Mouse (Mus musculus): Measurements from ENCODE around the gene Ttll6.
"Not testable (repeated sequence)": the region's sequence is repeated elsewhere in the genome, so short reads cannot be mapped to it uniquely, and the experiment has no call there.

Ttll6 gene

DNA sequence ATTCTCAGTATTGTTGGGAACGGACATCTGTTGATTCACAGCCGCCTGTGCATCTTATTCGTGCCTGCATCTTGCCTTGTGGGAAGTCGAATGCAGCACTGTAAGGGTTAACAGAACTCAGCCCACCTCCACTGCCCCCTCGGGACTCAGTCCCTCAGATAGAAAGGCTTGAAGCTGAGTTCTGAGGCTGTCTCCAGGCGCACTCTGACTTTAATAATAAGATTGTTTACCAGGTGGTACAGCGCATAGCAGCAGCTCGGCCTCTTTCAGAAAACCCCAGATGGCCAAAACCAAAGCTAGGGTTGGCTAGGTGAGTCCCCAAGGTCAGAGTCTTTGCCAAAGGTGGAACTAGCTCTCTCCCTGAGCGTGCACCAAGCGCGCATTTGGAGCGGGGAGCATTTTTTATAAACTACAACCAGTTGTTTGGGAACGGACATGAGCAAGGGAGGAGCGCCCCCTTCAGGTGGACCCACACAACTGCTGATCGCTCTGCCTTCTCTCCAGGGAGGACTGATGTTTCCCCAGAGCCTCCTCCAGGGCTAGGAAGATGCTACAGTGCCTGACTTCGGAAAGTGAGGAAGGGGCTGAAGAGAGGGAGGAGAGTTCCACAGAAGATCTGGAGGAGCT lies at the start of gene Ttll6:
Ttll6 (plus strand) TSS at position 548 of the 627 bp plus-strand sequence.
- DNase-seq, result peak; percentile 35 to 41

DNA sequence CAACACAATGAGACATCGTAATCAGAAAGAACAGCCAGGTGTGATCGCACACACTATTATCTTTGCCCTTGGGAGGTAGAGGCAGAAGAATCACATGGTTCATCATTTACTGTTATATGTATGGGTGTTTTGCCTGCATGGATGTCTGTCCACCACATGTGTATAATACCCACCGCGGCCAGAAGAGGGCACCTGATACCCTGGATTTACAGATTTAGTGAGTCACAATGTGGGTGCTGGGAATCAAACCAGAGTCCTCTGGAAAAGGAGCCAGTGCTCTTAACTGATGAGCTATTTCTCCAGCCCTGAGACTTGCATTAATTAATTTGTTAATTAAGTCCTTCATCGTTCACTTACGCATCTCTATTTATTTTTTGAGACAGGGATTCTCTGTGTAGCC lies 45.6 kb upstream of the Ttll6 start:
- no peak for DNase-seq

DNA sequence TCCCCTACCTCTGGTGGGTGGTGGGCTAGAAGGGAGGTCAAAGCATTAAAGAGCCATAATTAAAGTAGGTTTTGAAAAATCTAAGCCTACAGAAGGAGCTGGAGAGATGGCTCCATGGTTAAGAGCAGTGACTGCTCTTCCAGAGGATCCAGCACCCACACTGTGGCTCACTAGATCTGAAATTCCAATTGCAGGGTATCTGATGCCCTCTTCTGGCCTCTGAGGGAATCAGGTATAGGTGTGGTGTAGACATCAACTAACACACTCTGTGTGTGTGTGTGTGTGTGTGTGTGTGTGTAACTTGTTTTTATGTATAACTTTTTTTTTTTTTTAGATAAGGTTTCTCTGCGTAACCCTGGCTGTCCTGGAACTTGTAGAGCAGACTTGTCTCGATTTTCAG lies 42.5 kb upstream of the Ttll6 start:
- DNase-seq, result no peak

DNA sequence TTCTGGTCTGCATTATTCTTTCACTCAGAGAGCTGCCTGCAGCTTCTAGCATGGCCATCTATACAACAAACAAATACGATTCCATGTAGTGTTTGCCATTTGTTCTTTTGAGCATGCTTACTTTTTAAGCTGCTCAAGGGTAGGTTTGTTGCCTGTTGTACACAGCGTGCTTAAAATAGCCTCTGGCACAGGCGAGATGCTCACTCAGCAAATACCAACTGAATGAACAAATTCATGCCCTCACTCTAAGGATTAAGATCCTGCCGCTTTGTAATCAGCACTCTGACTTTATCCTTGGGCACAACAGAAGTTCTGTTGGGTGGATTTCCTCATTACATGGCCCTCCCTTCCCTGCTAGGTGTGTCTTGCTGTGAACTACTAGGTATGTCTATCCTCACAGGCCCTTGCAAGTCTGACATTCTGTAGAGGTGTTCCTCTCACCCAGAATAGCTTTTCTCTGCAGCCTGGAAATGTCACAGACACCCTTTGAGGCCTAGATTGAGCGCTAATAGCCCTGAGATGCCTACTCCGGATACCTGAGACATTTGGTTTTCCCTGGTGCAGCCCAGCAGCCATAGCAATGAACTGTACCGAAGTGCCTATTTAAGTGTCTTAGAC lies 40.8 kb upstream of the Ttll6 start:
- no peak for DNase-seq

DNA sequence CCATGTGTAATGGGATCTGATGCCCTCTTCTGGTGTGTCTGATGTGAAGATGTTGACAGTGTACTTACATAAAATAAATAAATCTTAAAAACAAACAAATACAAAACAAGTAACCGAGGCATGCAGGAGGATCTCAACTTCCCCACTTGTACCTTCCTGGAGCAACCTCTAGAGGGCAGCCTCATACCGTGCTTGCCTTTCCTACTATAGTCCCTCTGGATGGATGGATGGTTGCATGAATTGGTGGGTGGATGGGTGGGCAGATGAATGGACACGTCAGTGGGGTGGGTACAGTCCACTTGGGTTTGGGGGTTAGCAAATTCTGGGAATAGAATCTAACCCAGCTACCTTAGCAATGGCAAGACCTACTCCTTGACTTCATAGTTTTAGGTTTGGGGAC lies 40.2 kb upstream of the Ttll6 start:
- DNase-seq, result peak; percentile 31 to 44

DNA sequence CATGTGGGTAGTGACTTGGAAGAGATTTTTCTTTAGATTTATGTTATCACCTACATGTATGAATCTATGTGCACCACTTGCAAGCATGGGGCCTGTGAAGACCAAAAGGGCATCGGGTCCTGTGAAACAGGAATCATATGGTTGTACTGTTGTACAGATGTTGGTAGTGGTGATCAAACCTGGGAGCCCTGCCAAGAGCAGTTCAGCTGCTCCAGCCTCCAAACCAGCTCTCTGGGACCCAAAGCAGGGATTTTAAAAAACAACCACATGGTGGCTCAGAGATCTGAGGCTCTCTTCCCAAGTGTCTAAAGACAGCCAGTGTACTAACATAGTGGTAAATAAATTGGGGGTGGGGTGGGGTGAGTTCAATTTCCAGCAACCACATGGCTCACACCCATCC lies 25.2 kb upstream of the Ttll6 start:
- DNase-seq, result no peak

DNA sequence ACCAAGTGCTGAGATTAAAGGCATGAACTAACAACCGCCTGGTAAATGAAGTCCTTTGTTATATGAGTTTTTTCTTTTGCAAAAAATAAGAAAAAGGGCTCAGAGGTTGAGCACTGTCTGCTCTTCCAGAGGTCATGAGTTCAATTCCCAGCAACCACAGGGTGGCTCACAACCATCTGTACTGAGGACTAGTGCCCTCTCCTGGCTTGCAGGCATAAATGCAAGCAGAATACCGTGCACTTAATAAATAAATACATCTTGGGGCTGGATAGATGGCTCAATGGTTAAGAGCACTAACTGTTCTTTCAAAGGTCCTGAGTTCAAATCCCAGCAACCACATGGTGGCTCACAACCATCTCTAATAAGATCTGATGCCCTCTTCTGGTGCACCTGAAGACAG lies 22.6 kb upstream of the Ttll6 start:
- not testable (repeated sequence) for DNase-seq

DNA sequence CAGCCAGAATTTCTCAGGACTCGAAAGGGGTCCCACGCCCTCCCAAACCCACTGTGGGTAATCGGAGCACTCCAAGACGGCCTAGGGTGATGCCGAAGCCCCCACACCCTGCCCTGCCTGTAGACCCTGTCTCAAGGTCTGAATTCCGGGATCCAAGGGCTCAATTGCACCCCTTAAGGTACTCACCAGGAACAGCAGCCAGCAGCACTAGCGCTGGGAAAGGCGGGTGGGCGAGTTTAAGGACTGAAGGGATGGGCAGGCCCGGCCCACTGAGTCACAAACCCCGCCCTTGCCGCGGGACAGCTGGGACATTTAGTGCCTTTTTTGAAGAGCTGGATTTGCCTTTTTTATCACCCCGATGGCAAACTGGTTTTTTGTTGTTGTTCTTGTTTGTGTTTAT lies 21.8 kb upstream of the Ttll6 start, which contains the start of gene Calcoco2:
Calcoco2 (minus strand) TSS at position 214 of the 400 bp plus-strand sequence.
- no peak for DNase-seq

DNA sequence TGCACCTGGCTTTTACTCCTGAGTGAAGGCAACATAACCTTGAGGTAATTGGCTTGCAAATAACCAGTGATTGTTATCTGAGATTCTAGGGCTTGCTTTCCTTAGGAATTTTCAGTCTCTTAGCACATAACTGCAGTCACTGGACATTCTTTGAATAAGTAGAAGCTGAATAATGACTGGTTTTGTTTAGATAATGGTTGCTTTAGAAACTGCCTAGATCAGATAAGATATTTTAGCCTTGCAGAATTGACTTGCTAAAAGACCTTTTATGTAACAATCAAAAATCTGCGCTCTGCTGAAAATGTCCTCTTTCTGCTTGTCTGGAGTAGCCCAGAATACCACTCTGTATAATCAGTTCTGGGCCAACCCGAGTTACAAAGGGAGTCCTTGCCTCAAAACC lies 19.5 kb upstream of the Ttll6 start:
- no peak for DNase-seq

DNA sequence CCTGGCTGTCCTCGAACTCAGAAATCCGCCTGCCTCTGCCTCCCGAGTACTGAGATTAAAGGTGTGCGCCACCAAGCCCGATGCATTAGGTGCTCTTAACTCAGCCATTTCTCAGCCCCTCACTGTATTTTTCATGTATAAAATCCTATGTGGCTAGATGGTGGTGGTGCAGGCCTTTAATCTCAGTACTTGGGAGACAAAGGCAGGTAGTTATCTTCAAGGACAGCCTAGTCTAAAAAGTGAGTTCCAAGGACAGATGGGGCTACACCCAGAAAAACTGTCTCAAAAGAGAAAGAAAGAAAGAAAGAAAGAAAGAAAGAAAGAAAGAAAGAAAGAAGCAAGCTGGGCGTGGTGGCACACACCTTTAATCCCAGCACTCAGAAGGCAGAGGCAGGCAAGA lies 18.2 kb upstream of the Ttll6 start:
- no peak for DNase-seq

DNA sequence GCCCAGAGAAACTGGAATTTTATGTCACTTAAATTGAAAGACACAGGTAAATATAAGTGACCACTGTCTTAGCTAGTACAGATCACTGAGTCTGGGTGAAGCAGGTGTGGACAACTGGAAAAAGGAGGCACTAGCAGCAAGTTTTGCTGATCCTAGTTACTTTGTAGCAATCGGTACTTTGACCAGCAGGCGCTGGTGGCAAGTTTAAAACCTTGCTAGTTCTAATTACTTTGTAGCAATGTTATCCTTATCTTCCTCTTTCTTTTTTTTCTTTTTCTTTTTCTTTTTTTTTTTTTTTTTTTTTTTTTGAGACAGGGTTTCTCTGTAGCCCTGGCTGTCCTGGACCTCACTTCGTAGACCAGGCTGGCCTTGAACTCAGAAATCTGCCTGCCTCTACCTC lies 17.5 kb upstream of the Ttll6 start:
- no peak for DNase-seq

DNA sequence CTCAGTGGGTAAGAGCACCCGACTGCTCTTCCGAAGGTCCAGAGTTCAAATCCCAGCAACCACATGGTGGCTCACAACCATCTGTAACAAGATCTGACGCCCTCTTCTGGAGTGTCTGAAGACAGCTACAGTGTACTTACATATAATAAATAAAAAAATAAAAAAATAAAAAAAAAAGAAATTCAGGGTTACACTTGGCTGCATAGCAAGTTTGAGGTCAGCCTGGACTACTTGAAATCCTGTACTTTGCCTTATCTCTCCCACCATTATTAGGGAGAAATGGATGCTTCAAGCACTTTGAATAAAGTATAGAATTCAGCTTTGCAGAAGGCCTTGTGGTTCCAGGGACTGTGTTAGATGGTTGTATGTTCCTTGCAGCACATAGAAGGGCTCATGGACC lies 16.7 kb upstream of the Ttll6 start:
- not testable (repeated sequence) for DNase-seq

DNA sequence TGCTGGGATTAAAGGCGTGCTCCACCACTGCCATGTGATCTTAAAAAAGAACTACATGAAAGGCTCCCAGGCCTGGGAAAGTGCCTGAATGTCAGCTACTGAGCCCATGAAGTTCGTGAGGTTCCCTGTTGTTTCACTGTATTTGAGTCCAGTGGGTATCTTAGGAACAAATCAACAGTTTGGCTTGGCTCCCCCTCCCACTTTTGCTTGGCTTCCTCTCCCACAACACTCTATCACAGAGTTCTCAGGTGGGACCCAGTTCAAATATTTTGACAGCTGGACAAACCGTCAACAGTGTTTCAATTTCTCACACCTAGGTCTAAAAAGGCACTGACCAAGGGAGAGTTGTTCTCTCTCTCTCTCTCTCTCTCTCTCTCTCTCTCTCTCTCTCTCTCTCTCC lies 14.2 kb upstream of the Ttll6 start:
- no peak for DNase-seq

DNA sequence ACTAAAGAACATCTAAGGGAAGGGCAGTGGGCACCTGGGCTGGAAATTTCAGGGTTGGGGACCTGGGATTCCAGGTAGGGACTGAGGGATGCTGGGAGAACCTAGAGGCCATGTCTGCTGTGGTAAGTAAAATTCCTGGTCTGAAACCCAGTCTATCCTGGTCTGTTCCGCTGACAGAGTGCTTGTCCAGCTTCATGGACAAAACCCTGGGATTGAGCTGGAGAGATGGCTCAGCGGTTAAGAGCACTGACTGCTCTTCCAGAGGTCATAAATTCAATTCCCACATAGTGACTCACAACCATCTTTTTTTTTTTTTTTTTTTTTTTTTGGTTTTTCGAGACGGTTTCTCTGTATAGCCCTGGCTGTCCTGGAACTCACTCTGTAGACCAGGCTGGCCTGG lies 10.8 kb upstream of the Ttll6 start:
- DNase-seq, result not testable (repeated sequence)

DNA sequence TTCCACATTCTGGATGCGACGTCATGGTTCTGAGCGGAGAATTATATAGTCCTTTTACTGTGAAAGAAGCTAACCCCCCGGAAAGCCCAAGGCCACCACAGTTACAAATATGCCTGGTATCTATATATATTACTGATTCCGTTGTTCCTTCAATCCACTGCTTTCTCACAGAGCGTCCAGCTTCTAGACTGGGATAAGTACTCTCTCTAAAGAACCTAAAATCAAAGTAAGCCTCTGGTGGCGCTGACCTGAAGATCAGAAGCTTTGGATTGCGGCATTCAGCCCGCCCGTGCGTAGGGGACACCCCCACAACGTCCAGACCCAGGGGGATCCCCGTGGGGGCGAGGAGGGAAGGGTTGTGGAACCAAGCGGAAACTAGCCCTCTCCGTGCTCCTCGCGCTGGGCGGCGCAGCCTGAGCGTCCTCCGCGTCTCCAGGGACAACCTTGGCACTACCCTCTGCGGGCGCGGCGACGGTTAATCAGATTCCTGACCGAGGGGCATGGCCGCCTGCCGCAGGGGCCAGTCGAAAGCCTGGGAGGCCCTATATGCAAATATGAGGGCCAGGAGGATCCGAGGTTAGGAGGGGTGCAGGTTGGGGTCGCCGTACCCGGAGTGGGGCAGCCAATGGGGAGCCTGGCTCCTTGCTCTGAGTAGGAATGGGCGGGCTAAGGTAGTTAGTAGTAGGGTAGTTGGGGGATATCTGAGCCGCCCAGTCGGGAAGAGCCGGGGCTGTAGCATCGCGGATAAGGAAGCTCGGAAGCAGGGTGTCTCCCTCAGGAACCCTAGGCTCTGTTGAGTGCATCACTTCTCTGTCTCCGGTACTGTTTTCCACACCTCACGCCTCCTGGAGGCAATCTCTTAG lies 9.3 kb upstream of the Ttll6 start:
- no peak for DNase-seq

DNA sequence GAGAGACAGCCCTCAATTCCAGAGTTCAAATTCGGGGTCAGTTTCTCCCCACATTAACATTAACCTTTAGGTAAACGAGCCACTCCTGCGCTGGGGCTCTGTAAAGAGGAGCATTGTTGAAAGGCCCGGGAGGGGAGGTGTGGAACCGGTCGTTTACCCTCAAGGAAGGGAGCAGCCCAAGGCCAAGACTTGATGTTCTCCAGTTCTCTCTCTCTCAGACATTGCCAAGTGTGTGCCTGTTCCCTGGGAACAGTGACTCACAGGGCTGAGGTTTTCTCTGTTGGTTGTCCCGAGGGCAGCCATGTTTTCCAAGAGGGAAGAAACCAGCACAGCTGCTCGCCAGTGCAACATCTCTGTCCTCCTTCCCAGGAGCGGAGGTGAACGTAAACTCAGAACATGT lies 3.0 kb upstream of the Ttll6 start:
- no peak for DNase-seq

DNA sequence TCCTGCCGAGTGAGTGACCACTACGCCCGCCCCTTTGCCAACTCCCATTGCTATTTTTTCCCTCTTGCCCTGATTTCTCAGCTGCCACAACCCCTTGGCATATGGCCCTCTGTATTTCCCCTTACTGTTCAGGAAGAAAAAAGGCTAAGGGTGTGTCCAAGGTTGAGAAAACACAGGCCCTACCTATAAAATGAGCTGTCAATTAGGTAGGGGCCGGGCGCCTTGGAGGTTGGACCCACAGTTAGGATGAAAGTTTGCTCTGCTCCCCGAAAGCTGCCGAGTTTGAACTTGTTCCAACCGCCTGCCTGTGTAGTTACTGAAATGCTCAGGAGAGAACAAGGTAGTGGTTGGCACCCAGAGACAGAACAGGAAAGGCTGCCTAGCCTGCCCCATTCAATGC lies 2.3 kb downstream of the Ttll6 start:
- no peak for DNase-seq

DNA sequence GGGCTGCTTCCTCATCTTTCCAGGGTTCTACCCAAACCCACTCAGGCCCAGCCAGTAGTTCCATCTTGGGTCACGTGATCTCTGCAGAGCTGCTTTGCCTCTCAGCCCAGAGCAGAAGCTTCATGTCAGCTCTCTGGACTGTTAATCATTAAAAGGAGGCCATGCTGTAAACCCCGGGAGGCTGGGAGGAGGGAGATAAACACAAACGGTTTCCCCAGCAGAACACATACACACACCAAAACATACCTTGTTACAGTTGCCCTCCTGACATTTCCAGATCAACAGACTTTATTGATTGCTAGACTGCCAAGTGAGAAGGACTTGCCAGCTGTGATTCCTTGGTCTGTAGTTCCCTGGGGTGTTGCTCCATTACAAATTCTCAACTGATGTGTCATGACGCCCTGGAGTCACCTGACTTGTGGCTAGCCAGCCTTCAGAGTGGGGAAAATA lies 7.2 kb downstream of the Ttll6 start:
- no peak for DNase-seq

DNA sequence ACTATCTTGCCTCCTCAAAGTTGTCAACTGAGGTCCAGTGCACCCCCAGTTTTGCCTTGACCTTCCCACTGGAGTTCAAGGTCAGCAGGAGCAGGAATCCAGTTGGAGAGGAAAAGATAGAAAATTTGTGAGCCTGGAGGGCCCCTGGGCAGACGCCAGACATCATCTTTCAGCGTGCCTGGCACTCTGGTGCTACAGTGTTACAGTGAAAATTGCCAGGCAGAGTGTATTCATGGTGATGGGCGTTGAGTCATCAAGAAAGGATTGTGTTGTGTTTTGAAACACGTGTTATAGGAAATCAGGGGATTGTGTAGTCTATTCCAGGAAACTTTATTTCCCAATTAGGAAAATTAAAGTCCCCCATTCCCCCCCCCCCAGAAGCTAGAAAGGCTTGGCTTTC lies 10.2 kb downstream of the Ttll6 start:
- DNase-seq, result no peak

DNA sequence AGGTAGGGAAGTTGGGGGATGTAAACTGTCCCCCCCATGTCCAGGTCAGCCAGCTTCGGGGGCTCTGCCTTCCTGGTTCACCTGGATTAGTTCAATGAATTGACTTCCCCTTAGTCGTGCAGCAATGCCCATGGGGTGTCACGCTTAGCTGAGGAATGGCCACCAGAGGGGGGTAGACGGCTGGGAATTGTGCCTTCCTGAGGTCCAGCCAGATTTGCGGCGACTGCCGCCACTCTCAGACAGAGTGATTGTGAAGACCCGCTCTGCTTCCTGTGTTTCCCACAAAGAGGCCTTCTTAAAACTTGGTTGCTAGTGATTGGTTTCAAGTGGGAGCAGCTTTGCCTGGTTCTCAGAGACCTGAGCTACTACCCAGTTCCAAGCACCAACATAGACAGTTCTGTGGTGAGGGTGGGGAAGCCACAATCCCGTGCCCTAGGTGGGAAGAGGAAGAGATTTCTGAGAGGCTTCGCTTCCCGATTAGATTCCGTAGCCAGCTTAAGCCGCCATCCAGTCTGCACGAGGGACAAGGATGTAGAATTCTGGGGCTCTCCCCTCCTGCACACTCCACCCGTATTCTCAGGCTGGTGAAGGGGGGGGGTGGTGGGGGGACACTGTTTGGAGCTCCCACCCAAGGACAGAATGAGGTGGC lies 12.2 kb downstream of the Ttll6 start:
- peak; percentile 31 to 33 for DNase-seq

DNA sequence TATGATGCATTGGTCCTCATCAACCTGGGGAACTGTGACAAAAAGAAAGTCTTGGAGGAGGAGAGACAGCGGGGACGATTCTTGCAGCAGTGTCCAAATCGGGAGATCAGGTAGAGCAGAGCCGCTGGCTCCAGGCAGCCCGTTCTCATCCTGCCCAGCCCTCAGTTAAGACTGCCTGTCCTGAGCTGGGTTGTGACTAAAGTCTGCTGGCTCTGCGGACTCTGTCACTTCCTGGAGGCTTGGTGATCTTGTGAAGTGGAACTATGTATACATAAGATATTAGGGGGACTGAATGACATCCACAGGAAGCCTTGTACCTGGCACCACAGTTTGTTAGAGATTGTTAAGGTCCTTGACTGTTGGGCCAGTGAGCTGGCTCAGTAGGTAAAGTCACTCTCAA lies 13.9 kb downstream of the Ttll6 start:
- DNase-seq, result no peak

DNA sequence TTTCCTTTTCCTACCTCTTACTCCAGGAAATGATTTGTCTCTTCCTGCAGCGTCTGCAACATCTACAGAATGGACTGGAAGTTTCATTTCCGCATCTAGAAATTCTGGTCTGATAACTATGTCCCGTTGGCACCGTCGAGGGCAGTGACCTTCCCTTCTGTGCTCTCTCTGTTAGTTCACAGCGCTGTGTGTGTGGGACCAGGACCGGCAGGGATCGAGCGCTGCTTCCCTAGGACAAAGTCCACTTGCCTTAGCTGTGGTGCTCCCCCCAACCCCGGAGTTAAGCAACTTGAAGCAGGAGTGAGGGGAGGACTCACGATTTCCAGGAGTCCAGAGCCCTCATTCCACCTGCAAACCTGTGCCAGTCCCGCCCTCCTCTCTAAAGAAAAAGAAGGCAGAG lies 31.2 kb downstream of the Ttll6 start:
- no peak for DNase-seq

DNA sequence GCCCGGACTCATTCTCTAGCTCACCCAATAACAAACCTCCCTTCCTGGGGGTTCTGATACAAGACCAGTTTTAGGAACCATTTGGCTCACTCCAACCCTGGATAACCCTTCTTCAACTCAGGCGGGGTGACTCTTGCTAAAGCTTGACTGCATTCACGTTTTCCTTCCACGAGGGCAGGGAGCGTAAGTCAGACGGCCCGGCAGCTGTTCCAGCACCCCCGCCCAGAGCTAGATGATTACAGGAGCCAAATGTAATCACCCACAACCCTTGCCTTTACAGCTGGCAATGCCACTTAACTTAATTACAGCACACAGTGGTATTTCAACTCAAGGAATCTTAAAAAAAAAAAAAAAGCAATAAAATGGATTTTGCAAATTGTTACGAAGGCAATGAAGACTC lies 34.5 kb downstream of the Ttll6 start:
- no peak for DNase-seq
